Mouse (Mus musculus) skeletal muscle tissue, adult 2 months (tissue): ENCODE data around the gene Josd1.
"Not testable (repeated sequence)": the region's sequence is repeated elsewhere in the genome, so short reads cannot be mapped to it uniquely, and the experiment has no call there.

ENCODE experiments used
- DNase-seq: peaks from one replicate; pipeline ENCODE4 v3.0.0-alpha.2; 2012; ENCODE audit warnings: low read depth, low spot score

The Josd1 gene

DNA sequence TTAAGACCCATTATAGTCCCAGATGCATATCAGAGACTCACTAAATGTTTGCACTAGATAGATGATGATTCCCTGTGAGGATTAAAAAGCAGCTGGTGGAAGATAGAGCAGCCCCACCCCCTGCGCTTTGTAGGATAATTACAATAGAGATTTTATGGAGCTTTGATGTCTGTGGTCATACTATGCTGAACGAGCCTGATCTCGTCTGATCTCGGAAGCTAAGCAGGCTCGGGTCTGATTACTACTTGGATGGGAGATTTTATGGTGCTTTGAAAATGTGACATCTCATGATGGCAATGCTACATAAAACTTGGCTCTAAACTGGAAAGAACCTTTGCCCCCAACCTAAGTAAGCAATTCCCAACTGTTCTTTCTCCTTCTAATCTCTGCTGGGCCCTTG lies 4.6 kb upstream of the Josd1 start:
- DNase-seq: no peak

DNA sequence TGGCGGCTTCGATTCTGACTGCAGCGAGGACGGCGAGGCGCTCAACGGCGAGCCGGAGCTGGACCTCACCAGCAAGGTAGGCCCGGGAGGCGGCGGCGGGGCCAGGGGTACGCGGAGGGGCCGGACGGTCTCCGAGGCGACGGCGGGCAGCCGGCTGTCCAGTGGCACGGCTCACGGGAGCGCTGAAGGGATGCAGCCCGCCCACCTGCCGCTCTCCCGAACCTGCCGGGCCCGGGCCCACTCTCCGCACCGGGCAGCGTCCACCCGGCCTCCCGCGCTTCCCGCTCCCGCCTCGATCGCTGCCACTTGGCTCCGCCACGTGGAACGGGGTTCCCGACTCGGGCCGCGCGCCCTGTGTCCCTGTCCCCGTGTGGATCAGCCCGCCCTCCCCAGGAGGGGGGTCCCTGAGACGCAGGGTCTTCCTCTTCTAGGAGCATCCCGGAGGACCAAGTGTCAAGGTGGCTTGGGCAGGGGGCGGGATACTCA lies 3.3 kb upstream of the Josd1 start:
- DNase-seq: no peak

DNA sequence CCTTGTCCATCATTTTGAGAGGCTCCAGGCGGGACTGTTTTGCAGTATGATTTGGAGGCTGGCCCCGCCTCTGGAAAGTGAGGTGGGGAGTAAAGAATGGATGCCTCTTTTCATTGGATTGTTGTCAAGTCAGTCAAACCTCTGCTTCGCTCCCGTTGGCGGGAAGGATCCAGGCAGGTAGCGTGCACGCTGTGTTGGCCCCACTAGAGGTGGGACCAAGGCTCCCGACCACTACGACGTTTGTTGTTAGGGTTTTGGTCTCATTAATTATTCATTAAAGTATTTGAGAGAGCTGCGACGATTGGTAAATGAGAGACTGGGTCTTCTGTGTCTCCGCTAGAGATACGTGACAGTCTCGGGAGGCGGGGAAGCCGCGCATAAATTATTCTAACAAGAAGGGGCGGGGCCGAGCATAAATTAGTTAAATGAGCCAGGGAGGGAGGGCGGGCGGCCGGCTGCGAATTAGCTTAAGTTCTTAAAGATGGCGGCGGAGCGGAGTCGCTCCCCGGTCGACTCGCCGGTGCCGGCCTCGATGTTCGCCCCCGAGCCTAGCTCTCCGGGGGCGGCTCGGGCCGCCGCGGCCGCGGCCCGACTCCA lies 2.8 kb upstream of the Josd1 start, which contains the start of gene Gtpbp1:
Gtpbp1 (plus strand) TSS at position 420 of the 597 bp plus-strand sequence.
- DNase-seq: peak; percentile 100

DNA sequence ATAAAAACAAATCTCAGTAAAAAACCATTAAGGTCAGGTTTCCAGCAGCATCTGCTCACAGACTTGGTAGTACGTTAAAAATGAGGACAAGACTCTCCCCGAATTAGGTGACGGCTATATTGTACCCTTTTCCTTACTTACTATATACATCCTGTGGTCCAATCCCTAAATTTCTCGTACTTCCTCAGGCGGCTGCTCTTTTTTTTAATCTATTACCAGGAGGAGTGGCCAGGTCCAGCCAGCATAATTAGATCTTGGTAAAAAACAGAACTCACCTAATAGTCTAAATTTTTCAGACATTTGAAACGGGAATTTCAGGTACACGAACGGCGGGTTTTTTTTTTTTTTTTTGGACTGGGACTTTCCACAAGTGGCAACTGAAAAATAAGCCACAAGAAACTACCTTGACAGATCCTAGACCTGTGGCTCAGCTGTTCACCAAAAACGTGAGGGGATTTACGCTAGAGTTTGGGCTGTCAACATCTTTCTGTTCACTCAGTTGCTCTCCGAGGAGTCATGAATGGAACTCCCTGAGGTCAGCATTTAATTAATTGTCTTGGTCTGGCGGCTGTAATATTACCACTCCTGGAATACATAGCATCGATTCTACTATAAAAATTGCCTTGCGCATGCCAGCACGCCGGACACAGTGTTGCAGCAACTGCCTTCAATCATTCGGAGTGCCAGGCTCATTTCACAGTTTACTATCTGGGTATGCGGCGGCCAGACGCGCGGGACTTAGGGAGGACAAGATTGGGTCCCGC lies 2.1 kb upstream of the Josd1 start:
- no peak for DNase-seq

DNA sequence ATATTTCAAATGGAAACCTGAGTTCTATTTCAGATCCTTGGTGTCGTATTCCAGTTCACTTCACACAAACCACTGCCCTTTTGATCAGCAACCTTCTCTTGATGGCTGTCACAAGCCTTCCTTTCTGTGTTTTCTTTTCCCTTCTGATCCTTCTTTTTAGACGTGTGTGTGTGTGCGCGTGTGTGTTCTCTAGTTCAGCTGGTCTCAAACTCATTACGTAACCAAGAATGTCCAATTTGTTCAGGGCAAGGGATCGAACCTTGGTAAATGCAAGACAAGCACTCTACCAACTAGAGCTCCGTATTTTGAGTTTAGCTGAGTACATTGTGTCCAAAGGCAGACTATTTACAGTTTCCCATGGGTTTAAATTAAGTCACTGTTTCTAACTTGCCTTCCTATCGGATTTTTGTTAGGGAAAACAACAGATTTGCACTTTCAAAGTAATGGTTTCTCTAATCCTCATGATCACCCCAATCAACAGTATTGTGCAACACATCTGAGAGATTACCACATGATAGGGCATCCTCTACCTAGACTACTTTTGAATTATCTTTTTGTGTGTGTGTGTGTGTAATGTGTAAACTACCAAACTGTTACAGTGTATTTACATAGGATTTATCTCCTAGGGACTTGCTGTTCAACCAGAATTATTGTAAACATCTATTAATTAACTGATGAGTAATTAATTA lies 693 bp upstream of the Josd1 start:
- no peak for DNase-seq

GRCm38 (mm10) chr15:79687175-79687574 lies 544 bp downstream of the Josd1 start:
- peak; percentile 34 for DNase-seq

DNA sequence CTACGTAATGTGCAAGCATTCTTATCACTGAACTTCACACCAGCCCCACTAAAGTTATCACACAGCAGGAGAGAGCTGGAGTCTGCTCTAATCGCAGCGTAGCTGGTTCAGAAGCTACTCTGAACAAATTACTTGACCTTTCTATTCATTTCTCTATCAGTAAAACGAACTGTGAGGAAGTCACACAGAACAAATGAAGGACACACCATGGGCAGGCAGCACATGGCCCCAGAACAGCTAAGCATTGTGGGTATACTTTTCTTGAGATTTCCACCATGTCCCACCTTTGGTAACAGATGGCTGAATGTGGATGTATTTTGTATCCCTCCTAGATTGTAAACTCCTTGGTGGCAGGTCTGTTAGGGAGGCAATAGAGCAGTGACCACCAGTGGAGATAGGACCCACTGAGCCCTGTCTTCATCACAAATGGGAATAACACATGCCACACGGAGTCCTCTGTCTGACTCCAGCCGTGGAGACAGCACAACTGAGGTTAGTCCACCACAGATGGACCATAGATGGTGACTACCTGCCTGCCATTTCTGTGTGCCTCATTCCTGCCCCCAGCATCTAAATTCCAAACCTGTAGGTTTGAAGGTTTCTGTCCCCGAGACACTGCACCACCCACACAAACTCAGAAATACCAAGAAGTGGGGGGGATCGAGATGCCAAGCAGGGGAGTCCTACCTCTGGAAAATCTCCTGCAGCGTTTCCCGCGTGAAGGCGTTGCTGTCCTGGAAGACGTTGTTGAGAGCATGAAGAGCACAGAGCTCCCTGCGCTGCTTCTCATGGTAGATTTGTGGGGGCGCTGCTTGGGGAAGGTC lies 1.5 kb downstream of the Josd1 start:
- DNase-seq: no peak

- DNase-seq: no peak
Observed at GRCm38 (mm10) chr15:79685141-79685641, 2.5 kb downstream of the Josd1 start.

DNA sequence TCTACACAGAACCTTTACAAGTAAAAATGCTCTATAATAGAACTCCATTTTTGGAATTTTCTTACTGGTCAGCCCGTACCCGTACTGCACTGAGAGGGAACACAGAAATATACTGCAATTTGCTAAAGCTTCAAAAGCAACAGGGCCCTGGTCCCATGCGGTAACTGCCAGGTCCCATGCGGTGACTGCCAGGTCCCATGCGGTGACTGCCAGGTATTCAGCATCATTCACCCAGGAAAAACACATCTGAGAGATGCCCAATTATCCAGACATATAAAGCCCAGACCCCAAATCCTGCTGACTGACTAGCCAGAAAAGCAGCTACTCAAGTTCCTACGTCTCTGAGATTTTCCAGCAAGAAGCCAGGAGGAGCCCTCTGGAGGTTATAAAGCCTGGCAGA lies 3.1 kb downstream of the Josd1 start:
- no peak for DNase-seq

DNA sequence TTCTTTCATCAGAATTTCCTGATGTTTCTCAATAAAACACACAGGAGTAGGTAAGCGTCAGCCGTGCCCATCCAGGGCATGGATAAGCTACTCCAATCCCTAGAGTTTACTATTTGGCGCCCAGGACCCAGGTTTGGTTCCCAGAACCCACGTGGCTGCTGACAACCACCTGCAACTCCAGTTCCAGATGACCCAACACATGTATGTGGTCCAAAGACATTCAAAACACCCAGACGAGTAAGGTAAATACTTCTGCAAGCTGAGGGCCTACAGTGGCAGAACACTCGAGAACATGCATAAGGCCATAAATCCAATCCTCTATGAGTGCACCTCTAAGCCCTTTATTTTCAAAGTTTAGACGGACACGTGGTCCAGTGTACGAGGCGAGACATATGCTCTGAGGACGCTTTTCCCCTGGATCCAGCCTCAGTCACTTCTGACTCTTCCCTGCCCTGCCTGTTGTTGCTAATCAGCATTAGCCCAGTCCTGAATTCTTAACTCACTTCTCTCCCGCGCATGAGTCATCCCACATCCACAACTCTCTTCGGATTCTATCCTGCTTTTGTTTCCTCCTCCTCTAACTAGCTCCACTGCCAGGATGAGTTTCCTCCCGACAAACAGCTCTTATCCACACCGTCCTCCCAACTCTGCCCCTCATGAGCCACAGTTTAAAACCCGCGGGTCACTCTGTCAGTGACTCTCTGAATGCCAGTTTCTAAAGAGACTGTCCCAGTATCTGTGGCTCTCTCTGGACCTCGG lies 3.8 kb downstream of the Josd1 start:
- DNase-seq: no peak

DNA sequence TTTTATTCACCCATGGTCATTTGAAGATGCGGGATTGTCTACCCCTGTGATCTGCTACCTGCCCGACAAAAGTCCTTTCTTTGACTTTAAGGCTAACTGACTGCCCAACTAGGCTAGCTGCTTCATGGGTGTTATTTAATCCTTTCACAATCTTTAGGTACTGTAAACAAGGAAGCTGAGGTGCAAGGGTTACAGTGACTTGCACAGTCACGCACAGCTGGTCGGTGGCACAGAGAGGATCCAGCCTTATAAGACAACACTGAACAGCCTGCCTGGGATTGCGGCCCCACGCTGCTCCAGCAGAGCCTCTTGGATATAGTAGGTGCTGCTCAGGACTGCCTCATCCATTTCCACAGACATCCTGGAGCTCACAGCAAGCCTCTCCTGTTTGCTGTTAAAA lies 4.6 kb downstream of the Josd1 start:
- no peak for DNase-seq

DNA sequence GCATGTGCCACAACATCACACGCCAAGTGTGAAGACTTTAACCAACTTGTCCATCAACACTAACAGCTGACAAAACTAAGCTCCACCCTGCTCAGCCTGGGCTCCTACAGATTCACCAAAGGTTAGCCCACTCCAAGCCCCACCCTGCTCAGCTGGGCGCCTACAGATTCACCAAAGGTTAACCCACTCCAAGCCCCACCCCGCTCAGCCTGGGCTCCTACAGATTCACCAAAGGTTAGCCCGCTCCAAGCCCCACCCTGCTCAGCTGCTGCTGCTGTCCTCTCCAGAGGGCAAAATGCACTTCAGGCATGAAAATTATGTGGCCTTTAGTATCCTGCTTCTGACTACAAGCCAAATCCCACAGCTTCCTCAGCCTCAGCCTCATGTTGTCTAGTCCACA lies 5.7 kb downstream of the Josd1 start:
- DNase-seq: no peak

DNA sequence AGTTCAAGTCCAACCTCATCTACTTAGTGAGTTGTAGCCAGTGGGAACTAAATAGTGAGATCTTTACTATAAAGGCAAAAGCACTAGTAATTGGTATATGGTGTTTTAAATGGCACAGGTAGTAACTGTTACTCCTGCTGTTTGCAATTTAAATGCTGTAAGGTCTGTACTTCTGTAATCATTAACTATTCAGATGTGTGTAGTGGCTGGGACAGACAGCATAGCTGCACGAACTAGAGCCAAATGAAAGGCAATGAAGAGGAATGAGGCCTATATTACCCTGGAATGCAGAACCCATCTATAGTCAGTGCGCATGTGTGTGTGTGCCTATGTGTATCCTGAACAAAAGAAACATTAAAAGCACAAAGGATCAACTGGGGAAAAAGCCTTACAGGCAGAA lies 9.8 kb downstream of the Josd1 start:
- no peak for DNase-seq

DNA sequence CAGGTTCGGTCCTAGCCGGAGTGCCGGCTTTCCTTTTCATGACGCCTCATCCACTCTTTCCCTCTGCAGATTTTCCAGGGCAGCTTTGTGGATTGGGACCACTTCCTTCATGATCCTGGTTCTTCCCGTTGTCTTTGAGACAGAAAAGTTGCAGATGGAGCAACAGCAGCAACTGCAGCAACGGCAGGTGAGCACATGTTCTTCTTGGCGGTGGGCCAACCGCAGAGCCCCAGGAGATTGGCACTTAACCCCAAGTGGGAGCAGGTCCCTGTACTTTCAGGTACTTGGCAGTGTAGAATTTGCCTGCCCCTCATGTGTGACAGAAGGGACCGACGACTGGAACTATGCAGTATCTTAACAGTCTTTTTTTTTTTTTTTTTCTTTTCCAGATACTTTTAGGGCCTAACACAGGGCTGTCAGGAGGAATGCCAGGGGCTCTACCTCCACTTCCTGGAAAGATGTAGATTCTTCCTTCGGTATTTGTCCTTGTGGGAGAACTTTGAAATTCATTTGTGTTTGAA lies 15.8 kb downstream of the Josd1 start:
- not testable (repeated sequence) for DNase-seq

DNA sequence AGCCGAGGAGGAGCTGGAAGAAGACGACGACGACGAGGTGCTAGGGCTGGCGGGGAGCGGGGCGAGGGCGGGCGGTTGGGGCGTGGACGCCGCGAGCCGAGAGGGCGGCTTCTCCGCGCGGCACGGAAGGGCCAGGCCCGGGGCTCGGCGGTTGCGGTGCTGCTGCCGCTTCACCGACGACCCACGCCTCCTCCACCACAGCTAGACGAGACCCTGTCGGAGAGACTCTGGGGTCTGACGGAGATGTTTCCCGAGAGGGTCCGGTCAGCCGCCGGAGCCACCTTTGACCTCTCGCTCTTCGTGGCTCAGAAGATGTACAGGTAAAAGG lies 16.8 kb downstream of the Josd1 start:
- no peak for DNase-seq

- DNase-seq: peak; percentile 84
Observed at GRCm38 (mm10) chr15:79670249-79670971, 17.3 kb downstream of the Josd1 start, which contains the start of gene Tomm22. TSS of gene Tomm22 (plus strand) at chr15:79670861.

DNA sequence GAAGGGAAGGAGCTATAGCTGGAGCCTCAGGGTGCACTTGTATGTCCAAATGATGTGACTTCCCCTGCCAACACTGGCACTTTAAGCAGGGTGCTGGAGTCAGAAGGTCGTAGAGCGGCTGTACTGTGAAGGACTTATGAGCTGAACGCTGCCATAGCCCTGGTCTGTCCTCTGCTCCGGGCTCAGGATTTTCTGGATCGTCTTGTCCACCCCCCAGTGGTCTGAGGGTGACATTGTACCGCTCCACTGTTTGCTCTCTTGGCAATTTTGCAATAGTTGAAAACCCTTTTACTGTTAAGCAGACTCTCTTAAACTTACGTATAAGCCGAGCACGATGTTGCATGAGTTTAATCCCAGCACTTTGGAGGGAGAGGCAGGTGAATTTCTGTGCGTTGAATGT lies 18.5 kb downstream of the Josd1 start:
- no peak for DNase-seq

DNA sequence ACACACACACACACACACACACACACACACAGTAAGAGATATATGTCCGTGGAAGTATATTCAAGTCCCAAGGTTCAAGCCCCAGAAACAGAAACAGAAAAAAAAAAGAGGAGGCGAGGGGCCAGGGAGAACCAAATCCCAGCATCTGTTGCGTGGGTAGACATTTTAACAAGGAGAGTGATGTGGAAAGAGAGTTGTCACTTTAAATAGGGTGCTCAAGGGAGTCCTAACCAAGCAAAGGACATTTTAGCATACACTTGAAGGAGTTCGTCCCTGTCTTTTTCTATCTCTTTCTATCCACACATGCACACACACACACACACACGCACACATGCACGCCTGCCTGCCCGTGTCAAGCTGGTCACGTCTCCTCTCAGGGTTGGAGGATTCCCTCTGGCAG lies 23.1 kb downstream of the Josd1 start:
- DNase-seq: no peak

GRCm38 (mm10) chr15:79661852-79662251 lies 25.9 kb downstream of the Josd1 start:
- DNase-seq: no peak
